Mouse (Mus musculus): ENCODE data around the gene Tcta. TPM values are rescaled to one million over a fixed set of nuclear protein-coding genes. Genes with fewer than 3 reads are reported as not detected.
A peak's percentile ranks its signal among the peaks of the same experiment; 100 is the strongest.

The Tcta gene
- total and polyA plus RNA-seq, 3 experiments = 3.0 to 8.7 (median 7.3) TPM

DNA sequence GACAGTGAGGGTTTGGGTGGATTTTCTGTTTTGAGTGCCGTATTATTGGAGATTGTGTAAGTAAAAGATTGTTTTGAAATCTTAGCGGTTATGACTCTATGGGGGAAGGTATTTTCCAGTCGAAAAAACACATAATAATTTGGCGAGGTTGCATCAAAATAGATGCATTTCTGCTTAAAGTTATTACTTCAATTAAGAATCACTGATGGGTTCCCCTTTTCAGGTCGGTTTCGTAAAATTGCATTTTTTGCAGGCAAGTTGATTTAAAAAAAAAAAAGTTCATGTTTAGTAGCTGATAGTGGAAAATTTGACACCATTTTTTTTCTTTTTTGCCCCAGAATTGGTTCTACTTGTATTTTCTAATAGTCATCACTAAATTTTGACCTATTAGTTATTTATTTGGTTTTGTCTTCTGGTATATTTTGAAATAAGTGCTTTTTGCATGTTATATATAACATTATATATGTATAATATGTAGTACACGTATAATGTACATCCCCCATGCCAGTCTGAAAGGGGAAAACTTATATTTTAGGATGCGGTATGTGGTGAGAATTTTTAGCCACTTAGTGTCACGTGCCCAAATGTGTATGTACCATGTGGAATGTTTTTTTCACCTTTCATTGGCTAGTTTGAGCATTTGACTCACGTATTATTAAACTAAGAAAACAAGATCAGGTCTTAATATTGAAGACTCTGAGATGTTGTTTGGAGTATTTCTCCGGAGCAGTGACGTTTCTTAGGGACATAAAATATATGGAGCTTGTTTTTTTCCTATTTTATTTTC is 1.3 kb upstream of the Tcta start (continued):
- TF ChIP-seq ZKSCAN1 (IDR thresholded peaks at IDR 0.05; ENCODE audit: borderline replicate concordance, low read depth, low read length) = no peak
- no peak for TF ChIP-seq POLR2A (IDR thresholded peaks at IDR 0.05; ENCODE audit: low read depth, low read length)
- no peak for TF ChIP-seq ZMIZ1 (IDR thresholded peaks at IDR 0.05; ENCODE audit: low read depth, low read length)
- TF ChIP-seq MYC (IDR thresholded peaks at IDR 0.05; ENCODE audit: low read depth, low read length) = peak; percentile 70; the same call in 1 of the 2 replicates
- no peak for TF ChIP-seq NRF1 (IDR thresholded peaks at IDR 0.05; ENCODE audit: low read depth, low read length)
- TF ChIP-seq MXI1 (IDR thresholded peaks at IDR 0.05; ENCODE audit: low read depth, low read length) = peak; percentile 39; the same call in 1 of the 2 replicates
- no peak for TF ChIP-seq PAX5 (IDR thresholded peaks at IDR 0.05; ENCODE audit: low read length)
- TF ChIP-seq CHD1 (IDR thresholded peaks at IDR 0.05; ENCODE audit: low read depth, low read length) = no peak
- TF ChIP-seq ELF1 (IDR thresholded peaks at IDR 0.05; ENCODE audit: low read depth, low read length) = no peak
- TF ChIP-seq KAT2A (IDR thresholded peaks at IDR 0.05; ENCODE audit: insufficient replicate concordance, low read length) = no peak
- TF ChIP-seq CTCF (conservative IDR thresholded peaks at IDR 0.05 in 1 of 2, IDR thresholded peaks at IDR 0.05 in 1 of 2; ENCODE audit: low read depth in 2 of 2, low read length in 2 of 2) = no peak
- no peak for TF ChIP-seq MAFK (IDR thresholded peaks at IDR 0.05; ENCODE audit: insufficient replicate concordance, low read length)
- 0 out of 2 replicates have a peak, but pooled peaks have one; percentile 27 for TF ChIP-seq ETS1 (conservative IDR thresholded peaks at IDR 0.05; ENCODE audit: low read depth, low read length)
- TF ChIP-seq BHLHE40 (IDR thresholded peaks at IDR 0.05; ENCODE audit: low read depth, low read length) = peak; percentile 90
- no peak for TF ChIP-seq GABPA (IDR thresholded peaks at IDR 0.05; ENCODE audit: insufficient replicate concordance, low read depth, low read length)

DNA sequence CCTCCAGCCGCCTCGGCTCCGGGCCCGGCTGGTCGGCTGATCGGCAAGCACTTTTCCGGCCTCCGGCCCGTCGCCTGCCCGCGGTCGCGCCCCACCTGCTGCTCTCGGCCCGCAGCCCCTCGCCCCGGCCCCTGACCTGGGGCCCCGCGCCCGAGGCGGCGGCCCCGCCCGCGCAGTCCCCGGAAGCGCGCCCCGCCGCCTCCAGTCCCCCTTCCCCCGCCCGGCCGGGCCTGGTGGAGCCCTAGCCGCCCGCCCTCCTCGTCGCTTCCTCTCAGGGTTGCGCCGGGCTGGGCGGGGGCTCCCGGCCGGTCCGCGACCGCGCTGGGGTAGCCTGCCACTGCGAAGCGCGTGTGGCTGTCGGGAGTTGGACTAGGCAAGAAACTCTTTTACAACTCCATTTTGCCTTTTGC is 616 bp upstream of the Tcta start:
- H3K36me3 ChIP-seq (replicated peaks in 1 of 2; ENCODE audit: control insufficient read depth in 1 of 2, insufficient read depth in 1 of 2, low read length in 1 of 2) = peaks cover 14 to 35% of the 10 kb centered on the region in 2 experiments
- H3K79me2 ChIP-seq (replicated peaks; ENCODE audit: control insufficient read depth, extremely low read depth, insufficient read depth, poor library complexity, severe bottlenecking) = peaks cover 43% of the 10 kb centered on the region
- H3K4me1 ChIP-seq (ENCODE audit: control insufficient read depth in 1 of 2, insufficient read depth in 2 of 2) = peaks cover 5 to 55% of the 10 kb centered on the region in 2 experiments; a peak in 3 of 4 replicates
- H3K4me3 ChIP-seq (replicated peaks in 1 of 3; ENCODE audit: low read depth in 2 of 3, low read length in 2 of 3, poor library complexity in 1 of 3) = peak overlapping the region; percentile 68 to 80 (median 71)
- peak; percentile 40 for TF ChIP-seq SIN3A (IDR thresholded peaks at IDR 0.05; ENCODE audit: low read length)
- no peak for TF ChIP-seq JUND (conservative IDR thresholded peaks at IDR 0.05; ENCODE audit: low read depth, low read length)
- TF ChIP-seq BHLHE40 (IDR thresholded peaks at IDR 0.05; ENCODE audit: low read depth, low read length) = no peak; the same call in 1 of the 2 replicates
- no peak for TF ChIP-seq E2F4 (IDR thresholded peaks at IDR 0.05; ENCODE audit: insufficient replicate concordance, low read depth, low read length)
- no peak for TF ChIP-seq MAX (IDR thresholded peaks at IDR 0.05; ENCODE audit: low read length)
- no peak; the same call in 1 of the 2 replicates for TF ChIP-seq POLR2A (IDR thresholded peaks at IDR 0.05; ENCODE audit: low read depth, low read length)
- TF ChIP-seq GABPA (IDR thresholded peaks at IDR 0.05; ENCODE audit: insufficient replicate concordance, low read depth, low read length) = no peak
- TF ChIP-seq CHD2 (IDR thresholded peaks at IDR 0.05; ENCODE audit: low read length) = no peak
- peak; percentile 49 for TF ChIP-seq HCFC1 (IDR thresholded peaks at IDR 0.05; ENCODE audit: low read depth, low read length)
- peak; percentile 50; the same call in 1 of the 2 replicates for TF ChIP-seq MEF2A (IDR thresholded peaks at IDR 0.05; ENCODE audit: borderline replicate concordance, low read depth, low read length)
- peak; percentile 77 for TF ChIP-seq ELF1 (IDR thresholded peaks at IDR 0.05; ENCODE audit: low read depth, low read length)
- TF ChIP-seq UBTF (IDR thresholded peaks at IDR 0.05; ENCODE audit: low read depth, low read length) = peak; percentile 99
- TF ChIP-seq MXI1 (IDR thresholded peaks at IDR 0.05; ENCODE audit: low read depth, low read length) = peak; percentile 84
- 0 out of 2 replicates have a peak, but pooled peaks have one; percentile 41 for TF ChIP-seq KAT2A (IDR thresholded peaks at IDR 0.05; ENCODE audit: insufficient replicate concordance, low read length)
- TF ChIP-seq MAFK (IDR thresholded peaks at IDR 0.05; ENCODE audit: insufficient replicate concordance, low read length) = no peak
- peak; percentile 68; the same call in 1 of the 2 replicates for TF ChIP-seq TCF12 (IDR thresholded peaks at IDR 0.05; ENCODE audit: low read depth, low read length)
- no peak for TF ChIP-seq POLR2AphosphoS2 (IDR thresholded peaks at IDR 0.05; ENCODE audit: low read depth, low read length)
- TF ChIP-seq ZKSCAN1 (IDR thresholded peaks at IDR 0.05; ENCODE audit: borderline replicate concordance, low read depth, low read length) = no peak
- no peak for TF ChIP-seq JUN (IDR thresholded peaks at IDR 0.05; ENCODE audit: insufficient read depth, low read depth, low read length)
- DNase-seq (ENCODE audit: extremely low read depth) = peak; percentile 72
- in situ Hi-C loops (cut with MboI; ENCODE audit: low pct_ligation_motif_present, low pct_unique_long_range_greater_than_20kb, low sequenced_read_pairs) = no loop called here
- H3K27ac ChIP-seq (ENCODE audit: insufficient read depth, low read depth) = peak overlapping the region; percentile 90
- no peaks in the 10 kb centered on the region for H3K27me3 ChIP-seq (replicated peaks)
- dilution Hi-C loops (cut with MboI; ENCODE audit: extremely low pct_ligation_motif_present, extremely low pct_unique_long_range_greater_than_20kb, low sequenced_read_pairs) = no loop called here
- no peak overlapping the region for H3K4me2 ChIP-seq (ENCODE audit: insufficient read depth, low read depth, poor library complexity, severe bottlenecking)
- H3K9me3 ChIP-seq (replicated peaks; ENCODE audit: low read length) = no peaks in the 10 kb centered on the region
- peak overlapping the region; percentile 78 for H3K9ac ChIP-seq (ENCODE audit: insufficient read depth, low read depth)
